Mouse (Mus musculus) frontal cortex, postnatal 10 days (tissue): ENCODE measurements around the gene Usp29.
"Not testable (repeated sequence)": the region's sequence is repeated elsewhere in the genome, so short reads cannot be mapped to it uniquely, and the experiment has no call there.

Experiments used
- DNase-seq, 2 experiments: peaks; one replicate each; pipeline ENCODE4 v3.0.0; 2022; ENCODE audit warnings: low spot score in 2 of 2, mixed read lengths in 1 of 2

Usp29 gene

DNA sequence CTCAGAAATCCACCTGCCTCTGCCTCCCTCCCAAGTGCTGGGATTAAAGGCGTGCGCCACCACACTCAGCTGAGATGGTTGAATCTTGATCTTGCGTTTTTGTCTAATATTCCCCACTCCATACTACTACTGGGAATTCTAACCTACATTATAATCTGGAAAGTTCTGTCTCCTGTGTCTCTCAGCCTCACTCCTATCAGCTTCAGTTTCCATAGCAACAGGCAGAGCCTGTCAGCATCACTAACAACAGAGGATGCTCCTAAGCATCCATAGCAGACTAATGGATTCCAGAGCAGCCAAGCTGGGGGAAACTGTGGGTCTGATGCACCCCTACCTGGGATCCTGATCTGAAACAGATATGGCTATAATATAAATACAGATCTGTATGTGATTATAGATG, 193.1 kb downstream of the Usp29 start:
- DNase-seq: no peak

DNA sequence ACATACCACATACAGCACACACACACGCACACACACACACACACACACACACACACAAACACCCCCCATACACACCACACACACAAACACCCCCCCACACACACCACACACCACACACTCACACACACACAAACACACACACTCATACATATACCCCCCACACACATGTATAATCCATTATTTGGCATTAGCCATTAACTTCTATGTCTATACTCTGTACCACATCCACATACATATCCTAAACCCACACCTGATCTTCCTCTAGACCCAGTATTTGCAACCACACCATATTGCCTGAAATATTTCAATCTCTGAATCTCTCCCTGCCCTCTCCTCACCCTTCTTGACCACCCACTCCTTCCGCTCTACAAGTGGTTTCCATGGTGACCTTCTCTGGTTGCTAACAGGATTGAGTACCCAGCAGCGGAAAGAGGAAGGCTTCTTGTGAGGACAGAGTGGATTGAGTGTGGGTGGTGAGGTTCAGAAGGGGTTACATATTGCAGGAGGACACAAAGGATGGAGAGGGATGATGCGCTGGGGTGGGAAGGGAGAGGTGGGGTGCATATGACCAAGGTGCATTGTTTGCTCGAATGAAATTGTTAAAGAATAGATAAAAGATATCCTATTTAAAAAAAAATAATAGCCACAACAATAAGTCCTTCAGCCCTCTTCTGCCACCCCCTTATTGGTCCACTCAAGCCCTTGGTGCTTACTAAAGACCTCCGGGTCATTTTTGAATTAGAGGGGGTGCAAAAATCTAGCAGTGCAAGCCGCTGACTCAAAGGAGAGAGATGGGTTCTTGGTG, 195.8 kb downstream of the Usp29 start:
- DNase-seq: peak in 1 of 2 experiments; percentile 41

DNA sequence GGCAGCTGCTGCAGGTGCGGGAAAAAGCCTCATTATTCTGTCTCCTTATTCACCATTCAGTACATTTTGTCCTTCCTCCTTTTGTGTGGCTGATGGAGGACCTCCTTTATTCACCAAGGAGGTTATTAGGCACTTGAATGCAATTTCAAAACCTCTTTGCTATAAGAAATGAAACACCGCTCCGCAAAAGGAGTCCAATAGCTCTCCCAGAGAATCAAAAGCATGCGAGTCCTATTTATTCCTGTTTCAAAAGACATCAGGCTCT, 196.3 kb downstream of the Usp29 start:
- DNase-seq: no peak

DNA sequence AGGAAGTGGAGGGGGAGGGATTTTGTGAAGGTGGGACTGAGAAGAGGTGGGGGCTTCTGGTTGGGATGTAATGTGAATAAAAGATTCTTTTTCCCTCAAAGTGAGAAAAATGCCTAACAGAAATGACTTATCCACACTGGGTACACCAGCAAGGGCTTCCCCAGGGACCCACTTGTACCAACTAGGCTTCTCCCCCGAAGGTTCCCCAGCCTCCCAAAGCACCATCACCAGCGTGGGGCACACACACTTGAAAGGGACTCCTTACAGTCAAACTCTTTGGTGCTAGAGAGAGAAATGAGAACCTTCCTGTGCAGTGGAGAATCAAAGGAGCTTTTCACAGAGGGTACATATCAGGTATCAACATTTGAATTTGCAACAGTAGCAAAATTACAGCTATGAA, 198.9 kb downstream of the Usp29 start:
- no peak for DNase-seq

DNA sequence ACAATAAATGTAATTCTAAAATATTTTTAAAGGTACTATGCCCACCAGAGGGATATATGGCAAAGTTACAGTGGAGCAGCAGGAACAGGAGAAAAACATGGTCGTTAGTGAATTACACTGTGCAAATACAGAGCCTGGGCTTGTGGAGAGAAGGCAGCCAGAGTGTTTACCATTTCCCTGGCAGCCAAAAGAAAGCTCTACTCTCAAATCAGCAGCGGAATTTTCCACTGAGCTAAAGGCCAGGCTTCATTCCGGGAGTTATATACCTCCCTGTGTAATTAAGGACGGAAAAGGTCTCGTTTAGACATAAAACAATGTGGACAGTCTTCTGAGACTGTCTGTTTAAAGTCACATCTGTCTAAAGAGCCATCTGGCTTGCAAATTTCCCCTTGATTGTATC, 204.4 kb downstream of the Usp29 start:
- no peak for DNase-seq

DNA sequence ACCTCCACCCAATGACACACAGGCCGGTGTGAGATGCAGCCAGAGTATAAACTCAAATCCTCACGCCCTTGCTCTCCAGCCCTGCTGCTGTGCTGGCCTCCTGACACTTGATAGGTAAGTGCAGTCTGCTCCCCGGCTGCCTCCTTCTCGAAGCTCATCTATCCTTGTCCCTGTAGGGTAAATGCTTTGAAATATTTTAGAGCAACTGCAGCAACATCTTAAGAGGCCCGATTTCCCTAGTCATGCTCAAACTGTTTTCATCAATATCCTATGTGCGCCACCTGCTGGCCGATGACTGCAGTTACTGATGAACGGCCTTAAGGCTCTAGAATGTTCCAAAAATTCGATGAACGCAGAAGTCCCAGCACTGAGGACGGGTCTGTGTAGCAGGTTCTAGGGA, 206.7 kb downstream of the Usp29 start:
- peak in 1 of 2 experiments; percentile 80 for DNase-seq

DNA sequence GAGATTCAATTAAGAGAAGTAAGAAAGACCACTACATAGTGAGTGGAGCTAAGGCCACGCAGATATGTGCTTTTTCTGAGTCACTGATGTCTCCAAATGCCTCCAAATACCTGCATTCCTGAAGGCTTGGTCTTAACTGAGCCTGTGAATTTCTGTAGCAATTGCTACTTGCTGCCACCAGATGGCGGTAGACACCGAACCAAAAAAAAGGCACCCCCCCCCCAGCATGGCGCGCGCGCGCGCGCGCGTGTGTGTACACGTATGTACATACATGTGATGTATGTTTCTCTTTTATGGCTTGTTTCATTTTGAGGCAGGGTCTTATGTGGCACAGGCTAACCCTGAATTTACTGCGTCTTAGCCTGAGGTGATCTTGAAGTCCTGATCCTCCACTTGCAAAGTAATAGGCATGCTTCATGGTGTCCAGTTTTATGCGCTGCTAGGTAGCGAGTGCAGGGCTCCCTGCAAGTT, 210.4 kb downstream of the Usp29 start:
- DNase-seq: no peak

DNA sequence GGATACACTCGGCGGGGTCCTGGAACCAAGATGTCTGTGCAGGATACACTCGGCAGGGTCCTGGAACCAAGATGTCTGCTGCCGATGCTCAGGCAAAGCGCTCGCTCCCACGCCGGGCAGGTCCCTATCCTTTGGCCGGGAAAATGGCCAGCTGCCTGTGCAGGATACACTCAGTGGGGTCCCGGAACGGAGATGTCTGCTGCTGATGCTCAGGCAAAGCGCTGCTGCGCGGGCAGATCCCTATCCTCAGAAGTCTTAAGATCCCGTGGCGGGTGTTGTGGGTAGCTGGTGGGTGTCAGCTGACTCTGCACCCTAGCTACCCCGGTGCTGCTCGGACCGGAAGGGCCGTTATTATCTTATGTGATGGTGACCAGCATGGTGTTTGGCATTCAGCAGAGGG, 217.7 kb downstream of the Usp29 start:
- not testable (repeated sequence) for DNase-seq

DNA sequence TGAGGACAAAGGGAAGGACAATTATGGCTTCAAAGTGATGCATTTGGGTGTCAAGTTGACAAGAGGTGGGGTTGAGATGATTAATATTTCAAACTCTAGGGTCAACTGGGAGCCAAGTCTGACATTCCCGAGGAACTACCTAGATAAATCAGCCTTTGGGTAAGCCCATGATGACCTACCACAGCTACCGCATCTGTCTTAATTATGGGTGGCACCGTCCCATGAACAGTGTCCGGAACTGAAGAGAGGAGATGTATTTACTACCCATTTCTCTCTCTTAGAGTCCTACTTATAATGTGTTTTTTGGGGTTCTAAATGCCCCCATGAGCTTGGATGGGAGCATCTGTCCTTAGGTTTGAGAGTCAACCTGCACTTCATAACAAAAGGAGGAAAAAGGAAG, 226.2 kb downstream of the Usp29 start:
- no peak for DNase-seq

DNA sequence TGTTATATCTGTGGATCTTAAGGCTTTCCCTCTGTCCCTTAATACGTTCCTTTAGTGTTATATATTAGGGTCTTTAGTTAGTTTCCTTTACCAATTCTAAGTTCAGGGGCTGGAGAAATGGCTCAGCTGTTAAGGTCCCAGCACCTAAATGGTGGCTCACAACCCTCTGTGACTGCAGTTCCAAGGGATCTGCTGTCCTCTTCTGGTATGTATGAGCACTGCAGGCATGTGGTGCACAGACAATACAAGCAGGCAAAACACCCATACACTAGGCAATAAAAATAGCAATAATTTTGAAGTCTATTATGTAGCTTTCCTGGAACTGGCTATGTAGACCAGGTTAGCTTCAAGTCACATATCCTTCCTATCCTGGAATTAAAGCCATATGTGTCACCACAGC, 228.2 kb downstream of the Usp29 start:
- DNase-seq: no peak

DNA sequence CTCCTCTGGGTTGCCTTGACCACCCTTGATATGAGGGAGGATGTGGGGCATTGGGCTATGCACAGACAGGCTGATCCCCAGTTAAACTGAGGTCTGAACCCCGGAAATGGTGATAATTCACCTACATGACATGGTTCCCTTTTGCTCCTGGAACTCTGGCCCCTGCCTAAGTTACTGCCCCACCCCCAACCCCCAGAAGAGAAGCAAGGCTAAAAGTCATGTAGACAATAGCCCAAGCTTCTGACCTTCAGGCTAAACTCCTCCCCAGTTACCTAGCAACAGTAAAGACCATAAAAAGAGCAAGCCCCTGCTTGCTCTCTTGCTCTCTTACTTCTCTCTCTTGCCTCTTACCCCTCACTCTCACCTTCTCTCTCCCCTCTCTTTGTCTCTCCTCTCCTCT, 243.2 kb downstream of the Usp29 start:
- no peak for DNase-seq

DNA sequence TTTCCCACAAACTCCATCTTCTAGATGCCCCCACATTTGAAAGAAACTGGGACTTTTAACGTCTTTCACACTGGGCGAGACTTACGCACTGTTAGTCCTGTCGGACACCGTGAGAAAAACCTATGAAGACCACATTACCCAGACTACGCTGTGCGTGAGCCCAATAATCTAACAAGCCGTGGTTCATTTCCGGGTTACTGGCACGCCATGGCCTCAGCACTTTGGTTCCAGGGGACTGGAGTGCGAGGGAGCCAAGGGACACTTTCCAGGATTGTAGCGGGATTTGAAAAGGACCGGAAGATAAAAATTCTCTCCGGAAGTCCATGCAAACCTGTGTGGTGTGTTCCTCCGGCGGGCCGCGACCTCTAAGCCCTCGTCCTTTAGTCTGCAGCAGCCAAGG, 246.5 kb downstream of the Usp29 start:
- DNase-seq: no peak

DNA sequence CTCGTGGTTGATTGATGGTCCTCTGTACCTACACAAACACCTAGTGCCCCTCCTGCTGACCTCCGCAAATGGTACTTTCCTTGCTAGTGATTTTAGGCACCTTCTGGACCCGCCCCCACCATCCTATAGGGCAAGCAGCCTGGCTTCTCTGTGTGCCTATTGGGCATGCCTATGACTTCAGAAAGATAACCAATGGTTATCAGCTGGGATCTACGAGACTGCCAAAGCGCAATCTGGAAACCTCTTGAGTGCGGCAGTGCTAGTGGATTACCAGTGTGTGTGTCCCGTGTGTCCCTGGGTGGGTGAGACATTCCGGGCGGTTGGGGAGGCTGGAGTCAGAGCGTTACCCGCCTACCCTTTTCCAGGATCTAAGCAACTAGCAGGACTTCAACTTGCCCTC, 264.9 kb downstream of the Usp29 start, which contains the start of gene Aurkc:
Gene Aurkc, plus strand, starts transcription at position 50 of the 400 bp plus-strand sequence.
- not testable (repeated sequence) for DNase-seq

DNA sequence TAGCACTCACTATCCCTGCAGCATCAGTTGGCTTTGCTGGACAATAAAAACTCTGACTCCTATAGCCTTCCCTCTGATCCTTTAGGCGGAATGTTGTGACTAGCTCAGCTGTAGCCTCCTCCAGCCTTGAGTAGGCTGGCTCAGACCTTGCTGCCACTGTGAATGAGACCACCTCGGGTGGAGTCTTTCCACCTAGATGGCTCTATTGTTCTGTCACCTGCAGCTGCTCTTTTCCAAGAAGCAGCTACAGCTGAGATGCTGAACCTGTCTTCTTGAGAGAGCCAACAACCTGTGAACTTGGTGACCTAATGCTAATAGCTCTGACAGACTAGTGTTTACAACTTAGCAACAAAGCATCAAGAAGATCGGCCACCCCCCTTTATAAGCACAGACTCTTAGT, 268.5 kb downstream of the Usp29 start:
- DNase-seq: not testable (repeated sequence)

DNA sequence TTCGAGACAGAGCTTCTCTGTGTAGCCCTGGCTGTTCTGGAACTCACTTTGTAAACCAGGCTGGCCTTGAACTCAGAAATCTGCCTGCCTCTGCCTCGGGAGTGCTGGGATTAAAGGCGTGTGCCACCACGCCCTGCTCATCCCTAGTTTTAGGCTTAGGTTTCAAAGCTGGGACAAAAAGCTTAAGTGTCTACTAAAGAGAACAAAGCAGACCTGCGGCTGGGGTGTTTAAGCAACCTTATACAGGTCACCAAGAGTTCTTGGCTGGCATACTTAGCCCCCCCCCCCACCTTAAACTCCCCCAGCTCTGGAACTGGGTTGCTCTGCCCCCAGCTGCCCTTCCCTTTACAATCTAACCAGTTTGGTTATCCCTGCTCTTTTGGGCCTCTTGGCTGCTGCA, 275.1 kb downstream of the Usp29 start:
- DNase-seq: not testable (repeated sequence)
